Mouse (Mus musculus): ENCODE data around the gene Gm16503. TPM values are rescaled to one million over a fixed set of nuclear protein-coding genes. Genes with fewer than 3 reads are reported as not detected.
"Not testable (repeated sequence)": the region's sequence is repeated elsewhere in the genome, so short reads cannot be mapped to it uniquely, and the experiment has no call there.

Gm16503 gene
- polyA plus RNA-seq, 1 experiment: 0.21 TPM

DNA sequence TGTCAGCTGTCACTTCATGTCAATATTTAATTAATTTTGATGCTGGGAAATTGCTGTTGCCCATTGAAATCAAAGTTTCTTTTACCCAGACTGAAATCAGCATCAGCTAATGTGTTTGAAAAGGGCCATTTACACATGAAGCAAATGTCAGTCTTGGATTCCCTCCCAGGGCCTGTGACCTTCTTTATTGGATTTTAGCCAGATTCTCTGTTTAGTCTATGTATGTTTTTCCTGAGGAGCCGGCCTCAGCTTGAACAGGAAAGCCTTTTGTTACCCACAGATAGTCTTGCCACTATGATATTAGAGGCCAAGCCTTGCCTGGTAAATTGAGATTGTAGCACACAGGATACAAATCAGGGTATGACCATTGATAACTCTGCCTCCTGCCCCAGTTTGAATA, 19.1 kb downstream of the Gm16503 start:
- H3K4me3 ChIP-seq (ENCODE audit: insufficient read depth, low read length); H3K27ac ChIP-seq (ENCODE audit: insufficient read depth, low read length); H3K4me1 ChIP-seq (ENCODE audit: control insufficient read depth, insufficient read depth, low read length): not testable (repeated sequence)

DNA sequence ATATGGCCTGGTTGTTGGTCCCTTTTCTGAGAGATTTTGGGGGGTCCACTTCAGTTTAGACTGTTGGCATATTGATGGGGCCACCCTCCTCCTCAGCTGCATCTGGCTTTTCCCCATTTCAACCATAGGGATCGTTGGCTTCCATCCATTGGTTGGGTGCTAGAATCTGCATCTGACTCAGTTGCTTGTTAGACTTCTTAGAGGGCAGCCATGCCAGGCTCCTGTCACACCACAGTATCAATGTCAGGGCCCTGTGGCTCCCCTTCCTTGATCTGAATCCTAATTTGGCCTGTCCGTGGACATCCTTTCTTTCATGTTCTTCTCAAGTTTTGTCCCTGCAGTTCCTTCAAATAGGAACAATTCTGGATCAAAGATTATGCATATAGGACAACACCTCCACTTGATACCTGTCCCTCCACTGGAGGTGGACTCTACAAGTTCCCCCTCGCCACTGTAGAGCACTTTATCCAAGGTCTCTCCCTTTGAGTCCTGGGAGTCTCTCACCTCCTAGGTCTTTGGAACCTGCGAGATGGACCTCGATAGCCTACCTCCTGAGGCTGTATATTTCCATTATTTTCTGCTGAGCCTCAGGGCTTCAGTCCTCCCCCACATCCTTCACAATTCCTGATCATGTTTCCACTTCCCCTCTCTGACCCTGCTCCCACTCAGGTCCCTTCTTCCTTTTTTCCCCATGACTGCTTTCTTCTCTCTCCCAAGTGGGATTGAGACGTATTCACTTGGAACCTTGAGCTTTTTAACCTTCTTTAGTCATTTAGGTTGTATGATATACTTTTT, 25.6 kb downstream of the Gm16503 start:
- no peak overlapping the region for H3K27ac ChIP-seq (ENCODE audit: insufficient read depth, low read length)
- no peak overlapping the region for H3K4me3 ChIP-seq (ENCODE audit: insufficient read depth, low read length)
- no peaks in the 10 kb centered on the region for H3K4me1 ChIP-seq (ENCODE audit: control insufficient read depth, insufficient read depth, low read length)
- no peak for TF ChIP-seq CTCF (IDR thresholded peaks at IDR 0.05; ENCODE audit: borderline replicate concordance, insufficient read depth, low read length)
- TF ChIP-seq POLR2A (IDR thresholded peaks at IDR 0.05; ENCODE audit: low read depth, low read length): no peak

DNA sequence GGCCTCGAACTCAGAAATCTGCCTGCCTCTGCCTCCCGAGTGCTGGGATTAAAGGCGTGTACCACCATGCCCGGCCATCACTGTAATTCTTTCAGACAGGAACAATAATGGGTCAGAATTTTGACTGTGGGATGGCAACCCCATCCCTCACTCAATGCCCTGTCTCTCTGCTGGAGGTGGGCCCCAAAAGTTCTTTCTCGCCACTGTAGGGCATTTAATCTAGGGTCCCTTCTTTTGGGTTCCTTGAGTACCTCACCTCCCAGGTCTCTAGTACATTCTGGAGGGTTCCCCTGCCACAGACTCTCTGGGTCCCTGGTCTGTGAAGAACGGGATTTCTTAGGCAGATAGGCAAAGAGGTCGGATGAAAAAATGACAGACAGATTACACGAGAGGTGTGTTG, 31.1 kb downstream of the Gm16503 start:
- H3K27ac ChIP-seq (ENCODE audit: insufficient read depth, low read length); H3K4me1 ChIP-seq (ENCODE audit: control insufficient read depth, insufficient read depth, low read length); H3K4me3 ChIP-seq (ENCODE audit: insufficient read depth, low read length): not testable (repeated sequence)

DNA sequence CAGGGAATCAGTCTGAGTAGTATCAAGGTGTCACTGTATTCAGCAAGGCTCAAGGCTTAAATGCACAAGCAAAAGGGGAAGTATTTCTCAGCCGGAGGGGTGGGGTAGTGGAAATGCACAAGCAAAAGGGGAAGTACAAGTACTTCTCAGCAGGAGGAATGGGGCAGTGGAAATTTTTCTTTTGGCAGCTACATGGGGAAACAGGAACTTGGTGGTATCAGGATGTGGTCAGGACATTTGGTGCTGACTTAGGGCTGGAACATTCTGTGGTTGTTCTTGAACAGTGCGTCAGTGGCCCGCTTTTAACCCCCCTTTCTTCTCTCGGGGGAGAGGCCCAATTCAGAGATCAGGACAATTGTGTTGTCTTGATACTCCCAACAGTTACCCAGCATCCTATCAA, 39.4 kb downstream of the Gm16503 start:
- not testable (repeated sequence) for H3K4me3 ChIP-seq (ENCODE audit: insufficient read depth, low read length); H3K4me1 ChIP-seq (ENCODE audit: control insufficient read depth, insufficient read depth, low read length); H3K27ac ChIP-seq (ENCODE audit: insufficient read depth, low read length)

DNA sequence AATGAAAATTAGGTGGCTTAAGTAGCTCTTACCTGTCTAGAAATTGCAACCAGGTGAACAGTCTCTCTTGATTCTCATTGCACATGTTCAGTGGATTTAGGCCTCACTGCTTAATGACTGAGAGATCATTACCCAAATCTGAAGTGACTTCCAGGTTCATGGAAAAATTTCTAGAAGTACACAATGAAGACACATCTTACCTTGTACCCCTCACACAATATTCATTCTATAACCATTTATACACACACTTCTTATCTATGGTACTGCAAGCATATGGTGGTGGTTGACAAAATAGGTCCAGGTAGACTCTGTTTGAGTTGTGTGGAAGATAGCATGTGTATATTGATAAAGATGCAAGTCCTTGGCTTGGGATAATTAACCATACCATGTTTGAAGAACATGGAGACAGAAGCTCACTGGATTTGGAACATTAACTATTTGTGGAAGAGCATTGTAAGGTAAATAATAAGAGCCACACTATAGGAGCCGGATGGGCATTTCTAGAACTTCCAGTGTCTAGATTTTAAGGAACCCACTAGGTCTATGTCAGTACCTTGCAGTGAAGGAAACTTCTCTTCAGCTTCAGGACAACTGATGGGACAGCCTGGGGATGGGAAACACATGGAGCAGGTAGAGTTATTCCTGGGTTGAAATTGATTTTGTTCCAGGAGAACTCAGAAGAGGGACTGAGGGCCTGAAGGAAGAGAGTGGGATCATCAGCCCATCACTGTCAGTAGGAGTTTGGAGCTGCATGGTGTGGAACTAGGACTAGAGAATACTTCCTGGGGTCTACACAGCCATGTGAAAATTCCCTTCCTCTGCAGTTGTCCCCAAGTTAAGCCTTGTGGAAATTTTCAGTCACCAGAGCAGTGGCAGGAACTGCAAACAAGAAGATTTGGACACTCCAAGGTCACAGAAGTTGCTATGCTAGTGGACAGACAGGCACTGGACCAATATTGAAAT, 46.8 kb downstream of the Gm16503 start:
- TF ChIP-seq POLR2A (IDR thresholded peaks at IDR 0.05; ENCODE audit: low read depth, low read length): no peak
- TF ChIP-seq CTCF (IDR thresholded peaks at IDR 0.05; ENCODE audit: borderline replicate concordance, insufficient read depth, low read length): no peak
- no peak overlapping the region for H3K27ac ChIP-seq (ENCODE audit: insufficient read depth, low read length)
- H3K4me3 ChIP-seq (ENCODE audit: insufficient read depth, low read length): no peak overlapping the region
- H3K4me1 ChIP-seq (ENCODE audit: control insufficient read depth, insufficient read depth, low read length): no peaks in the 10 kb centered on the region

Other genes with a start within 250 kb of the Gm16503 start
- gene Zfp988, start 234.5 kb upstream of the Gm16503 start, polyA plus RNA-seq (2011; ENCODE audit: insufficient read length, low read depth, missing spikeins): not detected in 2 replicates
- gene Zfp978, start 178.9 kb upstream of the Gm16503 start, polyA plus RNA-seq (2011; ENCODE audit: insufficient read length, low read depth, missing spikeins): not detected in 2 replicates
- gene Zfp982, start 47.8 kb upstream of the Gm16503 start, polyA plus RNA-seq (2011; ENCODE audit: insufficient read length, low read depth, missing spikeins): 5.7 and 8.0 TPM in 2 replicates
- 0.51 TPM in 1 of 2 replicates, not detected in the other for gene Zfp985, start 13.1 kb downstream of the Gm16503 start, polyA plus RNA-seq (2011; ENCODE audit: insufficient read length, low read depth, missing spikeins)
- gene Zfp979, start 102.3 kb downstream of the Gm16503 start, polyA plus RNA-seq (2011; ENCODE audit: insufficient read length, low read depth, missing spikeins): 1.2 and 2.4 TPM in 2 replicates
- not detected in 2 replicates for gene Zfp534, start 162.3 kb downstream of the Gm16503 start, polyA plus RNA-seq (2011; ENCODE audit: insufficient read length, low read depth, missing spikeins)